Mouse (Mus musculus) forebrain, embryonic 13.5 days (tissue): ENCODE measurements at regions not wholly inside any gene's neighbourhood (a gene's known extent, or its start where the extent isn't known, plus 50 kb on each side); places are given as distances from the start of the nearest gene placed in this dataset.
A peak's percentile ranks its signal among the peaks of the same experiment; 100 is the strongest.

Source experiments
- ATAC-seq: fragments of 200-750 bp; cut with Nextera tagmentation; 2 replicates; pipeline ENCODE4 v1.8.0; 2017
- H3K27ac ChIP-seq: fragments of 300-500 bp; sonication (generic); 2 replicates; pipeline ENCODE4 v1.5.1; 2015; ENCODE audit warnings: inconsistent platforms, mild to moderate bottlenecking, moderate library complexity
- H3K27me3 ChIP-seq: fragments of 300-500 bp; sonication (generic); 2 replicates; pipeline ENCODE4 v1.6.1; 2015; ENCODE audit warnings: mild to moderate bottlenecking, inconsistent platforms
- H3K36me3 ChIP-seq: fragments of 300-500 bp; sonication (generic); 2 replicates; pipeline ENCODE4 v1.6.1; 2015; ENCODE audit warnings: mild to moderate bottlenecking, inconsistent platforms; ENCODE audit not compliant: poor library complexity, severe bottlenecking
- H3K4me1 ChIP-seq: fragments of 300-500 bp; sonication (generic); 2 replicates; pipeline ENCODE4 v1.6.1; 2015; ENCODE audit warnings: inconsistent platforms
- H3K4me2 ChIP-seq: fragments of 300-500 bp; sonication (generic); 2 replicates; pipeline ENCODE4 v1.6.1; 2015; ENCODE audit warnings: inconsistent platforms, mild to moderate bottlenecking, moderate library complexity
- H3K4me3 ChIP-seq: fragments of 300-500 bp; sonication (generic); 2 replicates; pipeline ENCODE4 v1.5.1; 2015; ENCODE audit warnings: mild to moderate bottlenecking, inconsistent platforms
- H3K9ac ChIP-seq: fragments of 300-500 bp; sonication (generic); 2 replicates; pipeline ENCODE4 v1.6.1; 2015; ENCODE audit warnings: mild to moderate bottlenecking, inconsistent platforms
- H3K9me3 ChIP-seq: fragments of 300-500 bp; sonication (generic); replicated peaks from 2 replicates; pipeline ENCODE4 v1.6.1; 2016; ENCODE audit warnings: inconsistent platforms
- WGBS: fragments of 180-500 bp; shearing (Covaris S2); methylation state at CpG from one replicate; pipeline ENCODE4 v1.1.7; 2015; 5-methylcytosine and 5-hydroxymethylcytosine counted together

GRCm38 (mm10) chr5:111869011-111869410 is 135.3 kb downstream of the Gm26897 start:
- Histone ChIP-seq H3K36me3 (peaks cover 7% of the 10 kb centered on the region; the same call in 1 of the 2 replicates), H3K4me1 (peaks cover 16% of the 10 kb centered on the region), H3K4me2 (no peak overlapping the region), H3K27ac (no peak overlapping the region), H3K4me3 (no peak overlapping the region), H3K9me3 (peaks cover 28% of the 10 kb centered on the region), H3K27me3 (no peaks in the 10 kb centered on the region; the same call in 1 of the 2 replicates), H3K9ac (no peak overlapping the region)
- WGBS = 43% methylated on average over 12 of the region's 12 CpGs
- no peak for ATAC-seq

DNA sequence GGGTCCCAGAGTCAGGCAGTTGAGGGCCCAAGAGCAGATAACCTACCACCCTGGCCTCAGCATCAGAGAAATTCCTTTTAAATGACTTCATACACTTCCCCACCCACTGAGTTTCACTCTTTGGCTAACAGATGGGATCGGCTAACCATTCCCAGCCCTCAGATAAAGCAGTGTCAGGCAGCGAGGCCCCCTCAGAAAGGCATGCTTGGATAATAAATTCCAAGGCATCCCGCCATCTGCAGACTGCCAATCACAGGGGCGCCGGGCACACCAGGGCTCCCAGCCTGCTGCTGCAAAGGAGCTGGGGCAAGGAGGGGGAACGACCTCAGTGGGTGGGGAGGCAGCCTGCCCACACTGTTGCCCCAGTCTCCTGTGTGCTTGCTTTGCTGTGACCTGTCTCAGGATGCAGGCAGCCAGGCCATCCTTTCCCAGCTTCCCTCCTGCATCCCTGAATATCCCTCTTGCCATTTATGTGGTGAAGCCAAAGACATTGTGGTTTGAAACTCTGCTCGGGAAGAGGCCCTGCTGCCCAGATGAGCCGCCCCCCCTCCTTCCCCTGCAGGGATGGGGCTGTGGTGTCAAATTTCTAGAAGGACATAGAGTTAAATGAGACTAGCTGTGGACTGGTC is 143.6 kb downstream of the Gm26897 start:
- WGBS = under 1% methylated on average over 8 of the region's 8 CpGs
- Histone ChIP-seq H3K36me3 (no peaks in the 10 kb centered on the region), H3K4me1 (peaks cover 21% of the 10 kb centered on the region), H3K9ac (no peak overlapping the region), H3K27ac (peak overlapping the region; percentile 68), H3K4me3 (no peak overlapping the region), H3K9me3 (peaks cover 11% of the 10 kb centered on the region; the same call in 1 of the 2 replicates), H3K4me2 (no peak overlapping the region; the same call in 1 of the 2 replicates), H3K27me3 (no peaks in the 10 kb centered on the region)
- peak; percentile 72 for ATAC-seq

DNA sequence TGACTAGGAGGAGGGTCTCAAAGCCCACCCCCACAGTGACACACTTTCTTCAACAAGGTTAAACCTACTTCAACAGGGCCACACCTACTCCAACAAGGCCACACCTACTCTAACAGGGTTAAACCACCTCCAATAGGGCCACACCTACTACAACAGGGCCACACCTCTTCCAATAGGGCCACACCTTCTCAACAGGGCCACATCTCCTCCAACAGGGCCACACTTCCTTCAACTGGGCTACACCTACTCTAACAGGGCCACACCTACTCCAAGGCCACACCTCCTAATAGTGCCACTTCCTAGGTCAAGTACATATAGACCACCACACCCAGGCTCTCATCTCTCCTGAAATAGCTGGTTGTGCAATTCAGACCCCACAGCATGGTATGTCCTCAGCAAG is 145.3 kb downstream of the Gm26897 start:
- Histone ChIP-seq H3K27ac (no peak overlapping the region), H3K36me3 (no peaks in the 10 kb centered on the region), H3K9me3 (no peaks in the 10 kb centered on the region; the same call in 1 of the 2 replicates), H3K4me1 (peaks cover 21% of the 10 kb centered on the region), H3K9ac (no peak overlapping the region), H3K27me3 (no peaks in the 10 kb centered on the region), H3K4me2 (no peak overlapping the region), H3K4me3 (no peak overlapping the region)
- no peak for ATAC-seq

DNA sequence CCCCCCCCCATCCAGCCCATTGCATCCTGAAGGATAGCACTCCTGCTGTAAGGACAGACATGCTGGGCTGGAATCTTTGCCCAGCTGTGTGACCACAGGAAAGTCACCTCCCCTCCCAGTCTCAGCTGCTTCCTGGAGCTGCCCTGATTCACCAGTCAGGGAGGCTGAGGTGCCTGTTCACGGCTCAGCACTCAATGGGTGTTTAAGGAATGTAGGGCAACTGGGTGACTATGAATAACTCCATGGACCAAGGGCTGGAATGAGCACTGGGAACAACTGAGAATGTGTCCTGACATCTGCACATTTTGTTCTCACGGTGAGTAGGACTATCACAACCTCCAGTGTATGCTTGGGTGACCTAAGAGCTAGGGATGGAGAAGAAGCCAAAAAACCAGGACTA is 146.5 kb downstream of the Gm26897 start:
- Histone ChIP-seq H3K36me3 (no peaks in the 10 kb centered on the region), H3K9me3 (no peaks in the 10 kb centered on the region), H3K27me3 (no peaks in the 10 kb centered on the region), H3K9ac (no peak overlapping the region), H3K4me2 (no peak overlapping the region), H3K4me1 (peaks cover 21% of the 10 kb centered on the region), H3K27ac (no peak overlapping the region), H3K4me3 (no peak overlapping the region)
- WGBS = 87% methylated on average over 2 of the region's 2 CpGs
- ATAC-seq = no peak

DNA sequence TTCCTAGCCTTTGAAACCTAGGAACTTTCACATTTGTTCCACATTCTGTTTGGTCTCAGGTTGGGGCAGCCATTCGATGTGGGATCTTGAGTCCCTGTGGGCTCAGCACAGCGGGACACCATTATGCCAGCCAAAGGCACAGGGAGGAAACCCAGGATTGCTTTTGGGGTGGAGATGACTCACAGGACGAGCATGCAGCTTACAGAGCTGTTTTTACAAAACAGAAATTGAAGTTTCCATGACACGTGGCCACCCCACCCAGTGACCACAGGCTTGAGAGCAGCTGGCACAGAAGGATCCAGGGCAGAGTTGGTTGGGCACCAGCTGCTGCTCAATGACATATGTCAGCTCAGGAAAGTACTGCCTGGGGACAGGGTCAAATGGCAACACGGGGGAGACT is 147.8 kb downstream of the Gm26897 start:
- Histone ChIP-seq H3K36me3 (no peaks in the 10 kb centered on the region), H3K4me3 (no peak overlapping the region), H3K4me1 (peaks cover 23% of the 10 kb centered on the region), H3K27me3 (0 out of 2 replicates have a peak, but pooled peaks cover 2% of the 10 kb centered on the region), H3K9ac (no peak overlapping the region), H3K4me2 (no peak overlapping the region), H3K9me3 (no peaks in the 10 kb centered on the region), H3K27ac (no peak overlapping the region)
- WGBS = 40% methylated on average over 5 of the region's 5 CpGs
- no peak for ATAC-seq

GRCm38 (mm10) chr5:111887281-111887680 is 153.6 kb downstream of the Gm26897 start:
- Histone ChIP-seq H3K9me3 (no peaks in the 10 kb centered on the region), H3K9ac (no peak overlapping the region), H3K4me2 (no peak overlapping the region), H3K4me3 (no peak overlapping the region), H3K27me3 (0 out of 2 replicates have a peak, but pooled peaks cover 2% of the 10 kb centered on the region), H3K4me1 (peaks cover 29% of the 10 kb centered on the region), H3K36me3 (no peaks in the 10 kb centered on the region), H3K27ac (no peak overlapping the region)
- 78% methylated on average over 4 of the region's 4 CpGs for WGBS
- ATAC-seq = no peak

DNA sequence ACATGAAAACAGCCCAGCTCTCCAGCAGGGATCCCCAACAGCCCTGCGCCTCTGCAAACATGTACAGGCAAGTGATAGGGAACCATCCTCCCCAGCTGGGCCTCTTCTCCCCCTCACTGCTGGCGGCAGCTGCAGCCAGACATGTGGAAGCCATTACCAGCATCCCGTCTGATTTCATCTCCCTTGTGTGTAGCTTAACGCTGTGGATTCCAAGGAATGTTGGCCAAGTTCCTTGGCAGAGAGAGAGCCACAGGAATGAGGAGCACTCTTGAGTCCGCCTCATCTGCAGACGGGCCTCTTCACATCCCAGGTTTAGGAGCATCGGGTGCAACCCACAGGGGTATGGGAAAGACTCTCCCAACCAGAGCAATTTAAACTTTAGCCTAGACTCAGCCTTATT is 157.1 kb downstream of the Gm26897 start:
- H3K9ac ChIP-seq = peak overlapping the region; percentile 3; the same call in 1 of the 2 replicates
- 63% methylated on average over 7 of the region's 7 CpGs for WGBS
- ATAC-seq = no peak
- no peaks in the 10 kb centered on the region for H3K36me3 ChIP-seq
- H3K9me3 ChIP-seq = no peaks in the 10 kb centered on the region
- peaks cover 57% of the 10 kb centered on the region for H3K4me1 ChIP-seq
- no peak overlapping the region for H3K4me3 ChIP-seq
- H3K27me3 ChIP-seq = 0 out of 2 replicates have a peak, but pooled peaks cover 2% of the 10 kb centered on the region
- H3K4me2 ChIP-seq = no peak overlapping the region
- peak overlapping the region; percentile 40; the same call in 1 of the 2 replicates for H3K27ac ChIP-seq

DNA sequence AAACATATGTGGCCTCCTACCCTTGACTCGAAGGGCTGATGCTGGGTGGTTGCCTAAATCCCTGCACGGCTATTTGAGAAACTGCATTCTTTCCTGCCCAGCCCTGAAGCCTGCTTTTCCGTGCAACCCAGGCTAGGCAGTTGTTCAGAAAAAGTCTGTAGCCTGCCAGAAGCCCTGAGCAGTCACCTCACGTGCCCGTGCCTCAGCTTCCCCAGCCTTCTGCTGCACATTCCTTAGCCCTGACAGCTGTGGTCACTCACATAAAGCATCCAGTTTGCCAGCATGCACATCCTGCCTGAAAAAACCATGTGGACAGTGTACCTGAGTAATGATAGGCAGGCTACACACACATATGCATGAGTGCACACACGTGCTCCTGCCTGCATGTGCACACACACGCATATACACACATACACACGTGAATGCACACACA is 157.6 kb downstream of the Gm26897 start:
- no peaks in the 10 kb centered on the region for H3K27me3 ChIP-seq
- peaks cover 52% of the 10 kb centered on the region for H3K4me1 ChIP-seq
- peak overlapping the region; percentile 69; the same call in 1 of the 2 replicates for H3K27ac ChIP-seq
- H3K4me2 ChIP-seq = no peak overlapping the region
- no peaks in the 10 kb centered on the region for H3K36me3 ChIP-seq
- H3K9me3 ChIP-seq = no peaks in the 10 kb centered on the region
- 73% methylated on average over 8 of the region's 8 CpGs for WGBS
- H3K9ac ChIP-seq = no peak overlapping the region
- no peak overlapping the region for H3K4me3 ChIP-seq
- ATAC-seq = no peak

DNA sequence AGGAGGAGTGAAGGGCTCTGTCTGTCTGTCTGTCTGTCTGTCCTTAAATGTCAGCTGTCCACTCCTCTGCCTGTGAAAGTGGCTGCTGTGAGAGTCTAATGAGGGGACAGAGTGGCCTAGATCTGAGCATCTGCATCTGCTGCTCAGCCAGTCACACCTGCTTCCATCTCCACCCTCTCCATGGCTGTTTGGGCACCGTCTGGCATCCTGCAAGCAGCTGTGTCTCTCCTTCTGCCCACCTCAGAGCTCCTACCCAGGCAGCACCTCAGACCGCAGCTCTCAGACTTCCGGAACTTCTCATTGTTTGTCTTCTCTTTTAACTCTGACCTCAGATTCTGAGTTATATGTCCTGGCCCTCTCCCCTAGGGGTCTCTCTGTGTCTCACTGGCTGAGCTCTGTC is 159.2 kb downstream of the Gm26897 start:
- 61% methylated on average over 3 of the region's 3 CpGs for WGBS
- Histone ChIP-seq H3K27me3 (no peaks in the 10 kb centered on the region), H3K4me3 (no peak overlapping the region), H3K9me3 (no peaks in the 10 kb centered on the region), H3K4me2 (no peak overlapping the region), H3K36me3 (no peaks in the 10 kb centered on the region), H3K9ac (no peak overlapping the region), H3K4me1 (peaks cover 57% of the 10 kb centered on the region), H3K27ac (peak overlapping the region; percentile 87)
- no peak for ATAC-seq

DNA sequence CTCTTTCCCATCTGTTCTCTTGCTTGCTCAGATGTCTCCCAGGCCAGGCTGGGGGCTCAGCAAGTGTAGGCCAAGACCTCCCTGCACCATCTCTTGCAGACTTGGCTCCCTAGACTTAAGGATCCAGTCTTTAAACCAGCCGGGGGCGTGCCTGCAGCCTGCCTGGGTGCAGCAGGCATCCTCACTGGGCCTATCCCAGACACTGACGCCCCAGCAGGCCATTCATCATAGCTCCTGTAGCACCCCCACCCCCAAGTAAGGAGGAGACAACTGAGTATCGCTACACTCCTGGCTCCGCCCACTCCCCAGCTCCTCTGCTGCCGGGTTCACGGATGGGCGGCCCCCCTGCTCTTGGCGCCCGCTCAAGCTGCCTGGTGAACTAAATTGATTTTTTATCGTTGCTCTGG is 160.2 kb downstream of the Gm26897 start:
- peak; percentile 92 for ATAC-seq
- H3K4me3 ChIP-seq = peak overlapping the region; percentile 9
- peaks cover 66% of the 10 kb centered on the region for H3K4me1 ChIP-seq
- H3K4me2 ChIP-seq = peak overlapping the region; percentile 51
- no peaks in the 10 kb centered on the region for H3K9me3 ChIP-seq
- peak overlapping the region; percentile 87 for H3K27ac ChIP-seq
- H3K36me3 ChIP-seq = no peaks in the 10 kb centered on the region
- no peaks in the 10 kb centered on the region for H3K27me3 ChIP-seq
- H3K9ac ChIP-seq = peak overlapping the region; percentile 30; the same call in 1 of the 2 replicates
- under 1% methylated on average over 11 of the region's 11 CpGs for WGBS

DNA sequence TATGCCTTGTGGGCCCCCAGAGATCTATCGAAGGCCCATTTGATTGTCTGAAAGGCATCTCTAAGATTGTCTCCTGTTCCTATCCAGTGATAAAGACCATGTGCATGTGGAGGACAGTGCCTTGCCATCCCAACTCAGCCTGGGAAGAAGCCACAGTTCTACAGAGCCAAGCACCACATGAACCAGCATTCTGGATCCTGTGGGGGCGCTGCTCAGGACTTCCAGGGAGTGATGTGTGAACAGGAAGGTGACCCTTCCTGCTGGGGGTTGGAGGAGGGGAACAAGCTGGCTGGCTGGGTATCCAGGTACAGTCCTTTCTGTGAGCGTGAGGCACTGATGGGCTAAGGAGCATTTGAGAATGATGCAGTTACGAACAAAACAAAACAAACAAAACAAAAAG is 163.8 kb downstream of the Gm26897 start:
- Histone ChIP-seq H3K27me3 (no peaks in the 10 kb centered on the region; the same call in 1 of the 2 replicates), H3K9me3 (no peaks in the 10 kb centered on the region), H3K9ac (no peak overlapping the region), H3K36me3 (no peaks in the 10 kb centered on the region), H3K27ac (no peak overlapping the region), H3K4me3 (no peak overlapping the region), H3K4me2 (no peak overlapping the region), H3K4me1 (peaks cover 72% of the 10 kb centered on the region)
- ATAC-seq = no peak
- WGBS = 68% methylated on average over 4 of the region's 4 CpGs

DNA sequence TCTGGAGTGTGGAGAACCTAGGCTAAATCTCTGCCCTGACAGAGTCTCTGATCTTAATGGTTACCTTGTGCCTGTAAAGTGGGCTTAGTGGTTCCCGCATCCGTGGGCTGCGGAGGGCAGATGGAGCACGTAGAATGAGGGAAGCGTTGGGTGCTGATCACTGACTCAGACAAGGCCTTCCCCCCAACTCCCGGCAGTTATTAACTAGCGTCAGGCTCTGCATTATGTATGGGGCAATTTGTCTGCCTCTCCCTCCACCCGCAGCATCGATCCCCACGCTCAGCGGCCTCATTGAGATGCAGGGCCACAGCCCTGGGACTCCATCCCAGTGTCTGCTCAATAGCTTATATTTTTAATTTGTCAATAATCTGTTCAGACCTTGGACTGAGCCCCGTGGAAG is 164.8 kb downstream of the Gm26897 start:
- Histone ChIP-seq H3K4me1 (peaks cover 63% of the 10 kb centered on the region), H3K9me3 (no peaks in the 10 kb centered on the region), H3K27ac (peak overlapping the region; percentile 46), H3K4me2 (0 out of 2 replicates have a peak overlapping the region, but pooled peaks have one; percentile 10), H3K9ac (peak overlapping the region; percentile 34), H3K36me3 (no peaks in the 10 kb centered on the region), H3K4me3 (no peak overlapping the region), H3K27me3 (peaks cover 3% of the 10 kb centered on the region; the same call in 1 of the 2 replicates)
- WGBS = 30% methylated on average over 12 of the region's 12 CpGs
- no peak for ATAC-seq
